Mouse (Mus musculus): Measurements from ENCODE around the gene Rbm33.

The Rbm33 gene

GRCm38 (mm10) chr5:28461376-28461775 is 144.5 kb downstream of the Rbm33 start:
- in situ Hi-C loops (cut with MboI), result loop anchor here (25.0 kb wide), 1 partner anchor 826 kb away; no protein-coding TSS in a partner anchor

- in situ Hi-C loops (cut with MboI), result loop anchor here (25.0 kb wide), 1 partner anchor 824 kb away; no protein-coding TSS in a partner anchor
Measured at GRCm38 (mm10) chr5:28462741-28463590, 146.0 kb downstream of the Rbm33 start.

GRCm38 (mm10) chr5:28463656-28464055 is 146.7 kb downstream of the Rbm33 start:
- in situ Hi-C loops (cut with MboI), result loop anchor here (25.0 kb wide), 1 partner anchor 824 kb away; no protein-coding TSS in a partner anchor

- in situ Hi-C loops (cut with MboI), result loop anchor here (25.0 kb wide), 1 partner anchor 823 kb away; no protein-coding TSS in a partner anchor
Measured at GRCm38 (mm10) chr5:28464361-28465098, 147.6 kb downstream of the Rbm33 start.

GRCm38 (mm10) chr5:28465099-28465406 is 148.1 kb downstream of the Rbm33 start:
- in situ Hi-C loops (cut with MboI), result loop anchor here (25.0 kb wide), 1 partner anchor 822 kb away; no protein-coding TSS in a partner anchor

GRCm38 (mm10) chr5:28465526-28465925 is 148.6 kb downstream of the Rbm33 start:
- in situ Hi-C loops (cut with MboI), result loop anchor here (25.0 kb wide), 1 partner anchor 822 kb away; no protein-coding TSS in a partner anchor

GRCm38 (mm10) chr5:28466351-28466750 is 149.4 kb downstream of the Rbm33 start:
- in situ Hi-C loops (cut with MboI), result loop anchor here (25.0 kb wide), 1 partner anchor 821 kb away; no protein-coding TSS in a partner anchor

GRCm38 (mm10) chr5:28466760-28467306 is 149.9 kb downstream of the Rbm33 start, which contains the start of gene Shh:
TSS of gene Shh (minus strand) at chr5:28467256.
- in situ Hi-C loops (cut with MboI), result loop anchor here (25.0 kb wide), 1 partner anchor 820 kb away; no protein-coding TSS in a partner anchor
